Mouse (Mus musculus): ENCODE data around the gene Tns1.

GRCm38 (mm10) chr1:74025651-74026226 is 98.5 kb downstream of the Tns1 start:
- no peak for TF ChIP-seq CTCF (IDR thresholded peaks at IDR 0.05; ENCODE audit: insufficient read depth, low read depth, low read length)
- TF ChIP-seq POLR2A (IDR thresholded peaks at IDR 0.05; ENCODE audit: insufficient read depth, low read depth, low read length), result no peak
